Mouse (Mus musculus) left cerebral cortex, adult 6 months (tissue): ENCODE data around the gene Eif5a. TPM values are rescaled to one million over a fixed set of nuclear protein-coding genes. Genes with fewer than 3 reads are reported as not detected.

ENCODE experiments used
- long read RNA-seq, 2 experiments: library from polyadenylated mRNA; unstranded; transcript quantifications; one replicate each; pipeline ENCODE4 v2.0.0; 2019 to 2020
- polyA plus RNA-seq: library from polyadenylated mRNA; unstranded; fragments of <200 nt; fragmentation: Nextera tagmentation; gene quantifications from 2 replicates; pipeline ENCODE4 v1.2.3, GENCODE M21; 2021

The Eif5a gene
- polyA plus RNA-seq = 765 and 797 TPM in 2 replicates
- long read RNA-seq, experiment 1, transcript Eif5a-210 (6 exons, 1,343 nt) = major isoform, 1,282 of 1,545 reads
- long read RNA-seq, experiment 1, transcript Eif5a-201 (7 exons, 1,437 nt) = minor isoform, 87 of 1,545 reads
- long read RNA-seq, experiment 1, transcript Eif5a-209 (6 exons, 1,259 nt) = minor isoform, 58 of 1,545 reads
- long read RNA-seq, experiment 1, transcript Eif5a-208 (7 exons, 1,353 nt) = minor isoform, 42 of 1,545 reads
- long read RNA-seq, experiment 1, partial matches to known transcripts = 25 of 1,545 reads
- long read RNA-seq, experiment 1, other reads (novel, unspliced or antisense) = 32 of 1,545 reads
- long read RNA-seq, experiment 2, transcript Eif5a-210 (6 exons, 1,343 nt) = major isoform, 740 of 898 reads
- long read RNA-seq, experiment 2, transcript Eif5a-201 (7 exons, 1,437 nt) = minor isoform, 45 of 898 reads
- long read RNA-seq, experiment 2, transcript Eif5a-209 (6 exons, 1,259 nt) = minor isoform, 23 of 898 reads
- long read RNA-seq, experiment 2, transcript Eif5a-208 (7 exons, 1,353 nt) = minor isoform, 10 of 898 reads
- long read RNA-seq, experiment 2, partial matches to known transcripts = 30 of 898 reads
- long read RNA-seq, experiment 2, other reads (novel, unspliced or antisense) = 46 of 898 reads

GRCm38 (mm10) chr11:69921114-69922011, at the start of gene Eif5a:
Gene Eif5a, minus strand, starts transcription at chr11:69921958.

GRCm38 (mm10) chr11:69964650-69965270, 43.0 kb upstream of the Eif5a start, which contains the start of gene Cldn7:
Gene Cldn7, plus strand, starts transcription at chr11:69964779.

GRCm38 (mm10) chr11:69948066-69948762, 26.5 kb upstream of the Eif5a start, which contains the start of gene Slc2a4:
Gene Slc2a4, minus strand, starts transcription at chr11:69948188.

GRCm38 (mm10) chr11:69935137-69935879, 13.6 kb upstream of the Eif5a start, which contains the start of gene Ybx2:
Gene Ybx2, plus strand, starts transcription at chr11:69935796.

DNA sequence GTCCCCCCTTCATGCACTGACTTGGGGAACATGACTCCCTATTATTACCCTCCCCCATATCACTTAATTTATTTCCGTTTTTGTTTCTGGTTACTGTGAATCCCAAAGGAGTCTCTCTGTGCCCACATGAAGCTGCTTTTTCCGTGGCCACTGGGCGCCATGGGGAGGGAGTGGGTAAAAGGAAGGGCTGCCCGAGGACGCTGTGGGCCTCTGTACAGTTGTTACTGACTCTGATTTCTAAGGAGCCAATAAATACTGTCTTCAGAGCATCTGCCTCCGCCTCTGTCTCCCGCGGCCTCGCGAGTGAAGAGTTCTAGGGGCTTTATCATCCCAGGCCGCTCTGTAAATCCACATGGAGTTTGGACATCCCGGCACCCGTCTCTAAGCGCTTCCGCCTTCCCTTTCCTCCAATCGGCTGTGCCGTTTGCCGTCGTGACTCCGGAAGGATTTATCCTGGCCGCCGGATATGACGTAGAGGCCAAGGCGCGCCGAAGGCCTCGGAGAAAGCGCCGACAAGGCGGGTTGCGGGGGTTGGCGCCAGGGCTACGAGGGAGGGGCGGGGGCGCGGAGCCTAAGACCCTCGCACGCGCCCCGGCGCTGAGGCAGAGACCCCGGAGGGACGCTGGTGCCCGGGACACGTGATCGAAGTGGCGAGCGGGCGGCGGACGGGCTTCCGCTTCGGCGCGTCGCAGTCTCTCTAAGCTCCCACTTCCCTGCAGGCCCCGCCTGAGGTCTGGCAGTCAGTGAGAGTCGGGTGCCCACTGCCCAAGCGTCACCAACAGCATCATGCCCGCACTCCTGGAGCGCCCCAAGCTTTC, 8.0 kb downstream of the Eif5a start, which contains the start of gene Gps2:
Gene Gps2, plus strand, starts transcription at position 335 of the 818 bp plus-strand sequence.

GRCm38 (mm10) chr11:69900471-69901405, 21.0 kb downstream of the Eif5a start, which contains the start of the genes 2810408A11Rik and Neurl4:
Gene 2810408A11Rik, minus strand, starts transcription at chr11:69900987.
Gene Neurl4, plus strand, starts transcription at chr11:69901072.

GRCm38 (mm10) chr11:69895291-69895690, 26.5 kb downstream of the Eif5a start, which contains the start of gene Acap1:
Gene Acap1, minus strand, starts transcription at chr11:69895539.

GRCm38 (mm10) chr11:69880853-69881603, 40.7 kb downstream of the Eif5a start, which contains the start of gene Kctd11:
Gene Kctd11, minus strand, starts transcription at chr11:69881406.

GRCm38 (mm10) chr11:69877878-69878277, 43.9 kb downstream of the Eif5a start, which contains the start of gene Tmem95:
Gene Tmem95, minus strand, starts transcription at chr11:69878018.

Other genes with a start within 250 kb of the Eif5a start
- 163 and 212 TPM in 2 replicates for gene Eif4a1, start 249.5 kb downstream of the Eif5a start, polyA plus RNA-seq
- gene Senp3, start 239.9 kb downstream of the Eif5a start, polyA plus RNA-seq = 16.2 and 20.9 TPM in 2 replicates
- gene Tnfsf13, start 236.2 kb downstream of the Eif5a start, polyA plus RNA-seq = 3.5 and 3.8 TPM in 2 replicates
- gene Tnfsf12, start 226.1 kb downstream of the Eif5a start, polyA plus RNA-seq = 3.3 and 11.2 TPM in 2 replicates
- 3.0 and 5.7 TPM in 2 replicates for gene Tnfsfm13, start 225.9 kb downstream of the Eif5a start, polyA plus RNA-seq
- 3.9 and 7.0 TPM in 2 replicates for gene Polr2a, start 163.3 kb downstream of the Eif5a start, polyA plus RNA-seq
- not detected in 2 replicates for gene Slc35g3, start 160.0 kb downstream of the Eif5a start, polyA plus RNA-seq
- gene Zbtb4, start 156.0 kb downstream of the Eif5a start, polyA plus RNA-seq = 6.7 and 9.8 TPM in 2 replicates
- 0.17 and 0.19 TPM in 2 replicates for gene Chrnb1, start 126.0 kb downstream of the Eif5a start, polyA plus RNA-seq
- gene Fgf11, start 120.1 kb downstream of the Eif5a start, polyA plus RNA-seq = 2.3 and 2.7 TPM in 2 replicates
- 0.39 and 0.40 TPM in 2 replicates for gene Tmem102, start 116.3 kb downstream of the Eif5a start, polyA plus RNA-seq
- gene Gm39566, start 106.7 kb downstream of the Eif5a start, polyA plus RNA-seq = not detected in 2 replicates
- gene Spem2, start 103.5 kb downstream of the Eif5a start, polyA plus RNA-seq = not detected in 2 replicates
- not detected in 2 replicates for gene Spem1, start 99.8 kb downstream of the Eif5a start, polyA plus RNA-seq
- gene Nlgn2, start 84.2 kb downstream of the Eif5a start, polyA plus RNA-seq = 12.4 and 16.8 TPM in 2 replicates
- 510 and 573 TPM in 2 replicates for gene Tmem256, start 83.4 kb downstream of the Eif5a start, polyA plus RNA-seq
- gene Plscr3, start 75.6 kb downstream of the Eif5a start, polyA plus RNA-seq = 4.0 and 11.7 TPM in 2 replicates
- gene Tnk1, start 63.2 kb downstream of the Eif5a start, polyA plus RNA-seq = 0.08 TPM in 1 of 2 replicates, not detected in the other
- not detected in 2 replicates for gene Tmem95, start 43.9 kb downstream of the Eif5a start, polyA plus RNA-seq
- gene Kctd11, start 40.6 kb downstream of the Eif5a start, polyA plus RNA-seq = 0.42 and 0.43 TPM in 2 replicates
- gene Acap1, start 26.4 kb downstream of the Eif5a start, polyA plus RNA-seq = not detected in 2 replicates
- 0.20 and 0.37 TPM in 2 replicates for gene 2810408A11Rik, start 21.0 kb downstream of the Eif5a start, polyA plus RNA-seq
- gene Neurl4, start 20.9 kb downstream of the Eif5a start, polyA plus RNA-seq = 8.7 and 12.8 TPM in 2 replicates
- 19.7 and 23.9 TPM in 2 replicates for gene Gps2, start 8.1 kb downstream of the Eif5a start, polyA plus RNA-seq
- gene Ybx2, start 13.8 kb upstream of the Eif5a start, polyA plus RNA-seq = 0.92 TPM in 1 of 2 replicates, not detected in the other
- gene Slc2a4, start 26.2 kb upstream of the Eif5a start, polyA plus RNA-seq = 0.61 and 0.64 TPM in 2 replicates
- not detected in 2 replicates for gene Cldn7, start 42.8 kb upstream of the Eif5a start, polyA plus RNA-seq
- 16.4 and 21.9 TPM in 2 replicates for gene Ctdnep1, start 59.2 kb upstream of the Eif5a start, polyA plus RNA-seq
- gene Elp5, start 60.6 kb upstream of the Eif5a start, polyA plus RNA-seq = 112 and 113 TPM in 2 replicates
- 291 and 457 TPM in 2 replicates for gene Gabarap, start 69.2 kb upstream of the Eif5a start, polyA plus RNA-seq
- 9.2 and 18.6 TPM in 2 replicates for gene Phf23, start 73.8 kb upstream of the Eif5a start, polyA plus RNA-seq
- gene Dvl2, start 78.6 kb upstream of the Eif5a start, polyA plus RNA-seq = 1.6 and 4.0 TPM in 2 replicates
- 40.5 and 55.2 TPM in 2 replicates for gene Acadvl, start 93.5 kb upstream of the Eif5a start, polyA plus RNA-seq
- gene Dlg4, start 95.0 kb upstream of the Eif5a start, polyA plus RNA-seq = 50.8 and 69.9 TPM in 2 replicates
- 3.1 and 3.3 TPM in 2 replicates for gene Asgr1, start 132.1 kb upstream of the Eif5a start, polyA plus RNA-seq
- gene Asgr2, start 170.7 kb upstream of the Eif5a start, polyA plus RNA-seq = not detected in 2 replicates
- 0.83 and 1.4 TPM in 2 replicates for gene Mgl2, start 208.4 kb upstream of the Eif5a start, polyA plus RNA-seq
- gene Clec10a, start 234.2 kb upstream of the Eif5a start, polyA plus RNA-seq = 1.9 and 2.1 TPM in 2 replicates